In genomic region chr11:6768599-6769436, GRCm38 (mm10) we compare ENCODE assay signal across 8 mouse cellular contexts.
DNase-seq lines count a peak whose midpoint lies in the region; ATAC-seq lines count a peak whose summit lies in the region.

No protein-coding gene starts in this region.

- no peaks in the 10 kb centered on the region for H3K4me1 ChIP-seq in intestine, embryonic 16.5 days (ENCODE audit: control insufficient read depth, insufficient read depth, low read length)
- H3K4me1 ChIP-seq in midbrain, embryonic 15.5 days, result no peaks in the 10 kb centered on the region

- H3K4me2 ChIP-seq in intestine, embryonic 16.5 days (ENCODE audit: low read depth, low read length), result no peak overlapping the region
- no peak overlapping the region for H3K4me2 ChIP-seq in midbrain, embryonic 15.5 days

- DNase-seq in urinary bladder, adult 18-20 months (ENCODE audit: low spot score in 2 of 2), result peak; percentile 24 to 60
- no peak for DNase-seq in urinary bladder, postnatal 10 days (ENCODE audit: low spot score)
- DNase-seq in embryo, embryonic 10 days (ENCODE audit: low spot score), result peak; percentile 74
- peak; percentile 13 for DNase-seq in gastrocnemius, postnatal 25 days
- DNase-seq in left cerebral cortex, postnatal 14 days (ENCODE audit: low spot score in 2 of 2), result peak; percentile 68 to 83
- peak; percentile 31 for DNase-seq in spleen, adult 12 weeks (ENCODE audit: low spot score)

- H3K4me3 ChIP-seq in intestine, embryonic 16.5 days (ENCODE audit: low read length), result no peak overlapping the region
- H3K4me3 ChIP-seq in midbrain, embryonic 15.5 days, result no peak overlapping the region

- H3K9me3 ChIP-seq in intestine, embryonic 16.5 days (ENCODE audit: control insufficient read depth, low read length), result no peaks in the 10 kb centered on the region
- no peaks in the 10 kb centered on the region for H3K9me3 ChIP-seq in midbrain, embryonic 15.5 days

- H3K27me3 ChIP-seq in intestine, embryonic 16.5 days (replicated peaks; ENCODE audit: control insufficient read depth, insufficient read depth, low read length), result no peaks in the 10 kb centered on the region
- no peaks in the 10 kb centered on the region for H3K27me3 ChIP-seq in midbrain, embryonic 15.5 days (replicated peaks)

- ATAC-seq in intestine, embryonic 16.5 days, result peak; percentile 50; the same call in 1 of the 2 replicates
- ATAC-seq in midbrain, embryonic 15.5 days (replicated peaks), result peak; percentile 74

- H3K36me3 ChIP-seq in intestine, embryonic 16.5 days (ENCODE audit: control insufficient read depth, insufficient read depth, low read length), result no peaks in the 10 kb centered on the region
- no peaks in the 10 kb centered on the region for H3K36me3 ChIP-seq in midbrain, embryonic 15.5 days (replicated peaks)

- no peak overlapping the region for H3K9ac ChIP-seq in intestine, embryonic 16.5 days (ENCODE audit: low read depth, low read length)
- H3K9ac ChIP-seq in midbrain, embryonic 15.5 days, result no peak overlapping the region

- 47% methylated on average over 22 of the region's 22 CpGs for WGBS in intestine, embryonic 16.5 days
- 55% methylated on average over 22 of the region's 22 CpGs for WGBS in midbrain, embryonic 15.5 days

- intact Hi-C loops in left cerebral cortex, postnatal 14 days (cut with DNase I), result loop anchor here (1.0 kb wide), 1 partner anchor 114 kb away; no protein-coding TSS in a partner anchor

- H3K27ac ChIP-seq in intestine, embryonic 16.5 days (ENCODE audit: low read length), result no peak overlapping the region
- no peak overlapping the region for H3K27ac ChIP-seq in midbrain, embryonic 15.5 days
